Mouse (Mus musculus): Measurements from ENCODE around the gene Wwp2.

Gene Wwp2

GRCm38 (mm10) chr8:107435421-107435961, 674 bp upstream of the Wwp2 start:
- WGBS: 30% methylated on average over 11 of the region's 11 CpGs

DNA sequence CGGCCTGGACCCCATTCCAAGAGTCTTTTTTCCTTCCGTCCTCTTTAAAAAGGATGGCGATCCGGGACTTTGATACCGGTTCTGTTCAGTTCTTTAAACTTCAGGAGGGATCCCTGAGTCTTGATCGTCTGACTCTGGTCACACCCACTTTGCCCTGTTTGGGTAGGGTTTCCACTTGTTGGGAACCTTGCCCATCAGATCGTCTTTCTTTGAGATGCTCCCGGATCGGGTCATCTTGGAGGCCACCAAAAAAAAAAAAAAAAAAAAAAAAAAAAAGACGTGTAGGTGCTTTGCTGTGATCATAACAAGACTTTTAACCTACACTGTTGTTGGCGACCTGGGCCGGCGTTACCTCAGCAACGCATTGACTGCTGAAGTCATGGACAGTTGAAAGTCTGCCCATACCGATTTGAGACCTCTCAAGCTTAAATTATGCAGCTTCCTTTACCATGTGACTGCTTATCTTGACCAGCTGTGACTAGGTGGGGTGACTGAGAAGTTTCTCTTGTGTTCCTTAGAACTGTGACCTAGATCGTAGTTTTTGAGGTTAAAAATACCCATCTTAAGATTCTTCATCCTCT, 766 bp downstream of the Wwp2 start:
- WGBS: 4% methylated on average over 16 of the region's 16 CpGs

DNA sequence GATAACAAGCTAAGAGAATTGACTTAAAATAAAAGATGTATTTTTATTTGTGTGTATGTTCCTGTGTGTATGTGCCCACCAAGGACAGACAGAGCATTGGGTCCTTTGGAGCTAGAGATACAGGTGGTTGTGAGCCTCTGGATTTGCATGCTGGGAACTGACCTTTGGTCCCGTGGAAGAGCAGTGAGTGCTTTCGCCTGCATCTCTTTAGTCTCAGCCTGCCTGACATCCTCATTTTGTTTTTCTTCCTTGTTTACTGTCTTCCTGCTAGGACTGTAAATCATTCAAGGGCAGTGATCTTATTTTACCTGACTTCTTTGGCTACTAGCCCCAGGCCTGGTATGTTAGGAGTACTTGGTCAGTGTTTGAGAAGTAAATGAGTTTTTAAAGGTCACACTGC, 1.5 kb downstream of the Wwp2 start:
- WGBS: 76% methylated on average over 2 of the region's 2 CpGs

GRCm38 (mm10) chr8:107439880-107440625, 3.9 kb downstream of the Wwp2 start:
- 83% methylated on average over 3 of the region's 3 CpGs for WGBS

DNA sequence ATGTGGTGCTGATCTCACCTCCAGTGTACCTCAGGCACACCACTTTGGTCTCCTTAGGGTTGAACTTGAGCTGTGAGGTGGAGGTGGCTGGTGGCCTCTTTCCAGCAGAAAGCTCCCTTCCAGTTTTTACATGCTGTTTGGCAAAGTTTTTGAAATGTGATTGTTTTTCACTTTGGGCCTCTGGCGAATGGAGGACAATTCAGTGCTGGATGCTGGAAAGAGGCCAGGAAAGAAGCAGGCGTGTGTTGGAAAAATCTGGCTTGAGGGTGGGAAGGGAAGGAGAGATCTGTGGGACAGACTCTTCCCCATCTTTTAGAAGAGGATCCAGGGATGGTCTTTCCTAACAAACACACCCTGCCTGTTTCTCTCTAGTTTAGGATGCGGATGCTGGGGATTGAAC, 8.5 kb downstream of the Wwp2 start:
- 40% methylated on average over 3 of the region's 3 CpGs for WGBS

DNA sequence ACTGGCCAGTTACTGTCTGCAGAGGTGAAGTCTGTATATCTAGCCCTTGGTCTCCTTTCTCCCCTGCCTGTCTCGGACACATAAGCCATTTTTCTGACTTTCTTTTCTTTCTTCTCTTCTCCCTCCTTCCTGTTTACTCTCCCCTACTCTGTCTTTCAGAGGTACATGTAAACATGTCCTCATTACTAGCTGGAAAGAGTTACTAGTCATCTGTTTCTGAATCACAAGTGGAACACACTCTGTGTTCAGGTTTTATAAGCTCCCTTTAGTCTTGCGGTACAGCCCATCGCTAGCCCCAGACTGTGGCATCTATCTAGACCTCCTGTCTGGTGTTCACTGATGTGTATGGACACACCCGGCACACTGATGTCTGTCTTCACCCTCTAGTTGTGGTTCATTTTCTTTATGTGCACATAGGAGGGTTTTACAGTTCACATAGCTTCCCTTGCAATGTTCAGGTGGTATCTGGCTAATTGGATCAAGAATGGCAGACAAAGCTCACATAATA, 12.3 kb downstream of the Wwp2 start:
- WGBS: 82% methylated on average over 4 of the region's 4 CpGs

- WGBS: 66% methylated on average over 8 of the region's 8 CpGs
Observed at GRCm38 (mm10) chr8:107449130-107449529, 13.0 kb downstream of the Wwp2 start.

GRCm38 (mm10) chr8:107449655-107450054, 13.5 kb downstream of the Wwp2 start:
- WGBS: 69% methylated on average over 6 of the region's 6 CpGs

DNA sequence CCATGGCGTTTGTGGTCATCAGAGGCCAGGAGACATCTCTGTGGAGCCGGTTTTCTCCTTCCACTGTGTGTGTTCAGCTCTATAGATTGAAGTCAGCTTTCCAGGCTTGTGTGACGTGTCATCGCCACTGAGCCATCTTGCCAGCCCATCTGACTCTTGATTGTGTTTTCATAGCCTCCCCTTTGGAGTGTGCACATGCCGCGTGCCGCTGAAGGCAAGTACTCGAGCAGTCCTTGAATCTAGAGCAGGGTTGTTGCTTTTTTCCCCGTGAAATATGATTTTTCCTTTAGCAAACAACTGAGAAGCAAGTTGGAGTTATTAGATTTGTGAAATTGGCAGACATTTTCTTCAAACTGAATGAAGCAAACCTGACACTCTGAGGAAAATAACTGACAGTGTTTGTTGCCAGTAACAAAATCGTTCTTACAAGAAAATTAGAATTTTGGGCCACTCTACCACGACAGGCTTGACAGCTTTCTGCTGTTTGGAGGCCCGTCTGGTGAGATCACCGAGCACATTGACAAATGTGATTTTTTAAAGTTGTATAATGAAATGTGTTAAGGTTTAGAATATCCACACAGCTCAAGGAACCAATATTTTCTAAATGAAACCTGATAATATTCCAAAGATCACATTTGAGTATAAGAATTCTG, 15.4 kb downstream of the Wwp2 start:
- 64% methylated on average over 13 of the region's 13 CpGs for WGBS

DNA sequence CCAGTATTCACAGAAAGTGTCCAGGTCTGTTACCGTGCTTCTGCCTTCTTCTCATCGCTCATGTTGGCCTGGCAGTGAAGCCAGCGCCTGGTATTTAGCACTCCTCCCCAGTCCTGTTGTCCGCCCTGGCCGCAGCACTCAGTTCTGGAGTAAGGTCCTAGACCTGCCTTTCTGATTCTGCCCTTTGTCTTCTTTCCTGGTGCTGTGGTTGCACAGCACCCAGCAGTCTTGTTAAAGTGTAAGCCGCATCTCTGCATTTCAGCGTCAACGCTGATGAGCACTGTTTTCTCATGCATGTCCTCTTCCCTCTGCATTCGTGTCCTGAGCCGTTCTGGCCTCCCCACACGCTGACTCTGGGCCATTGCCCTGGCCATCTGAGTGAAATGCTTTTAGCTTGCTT, 17.2 kb downstream of the Wwp2 start:
- 98% methylated on average over 11 of the region's 11 CpGs for WGBS

GRCm38 (mm10) chr8:107455268-107455667, 19.1 kb downstream of the Wwp2 start:
- WGBS: 5% methylated on average over 3 of the region's 3 CpGs

DNA sequence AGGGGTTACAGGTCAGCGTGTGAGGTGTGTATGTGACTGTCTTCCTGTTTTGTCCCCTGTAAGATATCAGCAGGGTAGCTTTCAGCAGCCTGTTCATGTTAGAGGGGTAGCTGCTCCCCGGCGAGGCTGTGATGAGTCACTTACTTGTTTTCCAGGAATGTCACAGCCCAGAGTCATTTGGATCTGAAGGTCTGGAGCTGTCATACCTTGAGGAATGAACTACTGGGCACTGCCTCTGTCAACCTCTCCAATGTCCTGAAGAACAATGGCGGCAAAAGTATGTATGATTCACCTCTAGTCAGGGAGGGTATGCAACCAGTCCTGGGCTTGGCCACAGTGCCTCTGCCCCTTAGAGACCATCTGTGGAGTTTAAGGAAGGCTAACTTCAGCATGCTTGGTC, 21.6 kb downstream of the Wwp2 start:
- WGBS: 73% methylated on average over 4 of the region's 4 CpGs

DNA sequence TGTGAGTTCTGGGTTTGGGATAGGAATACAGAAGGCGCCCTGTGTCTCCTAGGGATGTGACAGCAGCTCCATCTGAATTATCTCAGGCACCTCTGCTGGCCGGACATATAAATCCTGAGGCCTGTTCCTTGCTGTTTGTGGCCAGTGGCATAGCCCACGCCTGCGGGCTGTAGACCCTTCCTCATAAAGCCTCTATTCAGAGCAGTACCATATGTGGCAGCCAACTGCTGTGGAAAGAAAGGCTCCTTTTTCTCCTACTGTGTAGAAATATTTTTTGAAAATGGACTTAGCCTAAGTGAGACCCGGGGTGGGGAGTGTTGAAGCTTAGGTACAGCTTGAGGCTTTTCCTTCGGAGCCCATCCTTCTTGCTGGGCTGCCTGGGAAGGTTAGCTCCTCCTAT, 22.1 kb downstream of the Wwp2 start:
- WGBS: 74% methylated on average over 6 of the region's 6 CpGs

- WGBS: 94% methylated on average over 5 of the region's 5 CpGs
Observed at GRCm38 (mm10) chr8:107462423-107462822, 26.3 kb downstream of the Wwp2 start.

DNA sequence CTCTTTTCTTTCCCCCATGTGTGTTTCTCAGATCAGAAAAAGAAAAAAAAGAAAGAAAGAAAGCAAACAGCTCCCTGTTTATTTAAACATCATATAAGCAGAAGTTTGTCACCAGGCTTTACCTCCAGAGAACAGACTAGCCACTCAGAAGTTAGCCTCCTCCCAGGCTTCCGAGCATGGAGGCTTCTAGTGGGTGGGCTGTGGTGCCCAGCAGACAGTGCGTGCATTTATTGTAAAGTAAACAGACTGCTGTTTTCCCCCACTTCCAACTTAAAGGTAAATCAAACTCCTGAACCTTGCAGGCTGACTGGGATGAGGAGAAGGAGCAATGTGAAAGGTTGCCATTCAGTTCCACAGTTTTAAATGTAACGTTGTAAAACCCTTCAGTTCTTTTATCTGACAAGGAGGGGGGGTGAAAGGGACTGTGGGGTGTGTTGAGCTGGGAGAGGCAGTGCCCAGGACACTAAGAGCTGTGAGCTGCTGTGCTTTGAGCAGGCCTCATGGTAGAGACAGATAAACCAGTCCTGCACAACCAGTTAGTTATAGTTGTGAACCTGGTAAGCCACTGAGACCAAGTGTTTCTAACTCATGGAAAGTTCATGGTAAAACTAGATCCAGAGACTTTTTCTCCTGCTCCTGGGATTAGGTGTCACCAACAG, 29.3 kb downstream of the Wwp2 start:
- 78% methylated on average over 3 of the region's 3 CpGs for WGBS

DNA sequence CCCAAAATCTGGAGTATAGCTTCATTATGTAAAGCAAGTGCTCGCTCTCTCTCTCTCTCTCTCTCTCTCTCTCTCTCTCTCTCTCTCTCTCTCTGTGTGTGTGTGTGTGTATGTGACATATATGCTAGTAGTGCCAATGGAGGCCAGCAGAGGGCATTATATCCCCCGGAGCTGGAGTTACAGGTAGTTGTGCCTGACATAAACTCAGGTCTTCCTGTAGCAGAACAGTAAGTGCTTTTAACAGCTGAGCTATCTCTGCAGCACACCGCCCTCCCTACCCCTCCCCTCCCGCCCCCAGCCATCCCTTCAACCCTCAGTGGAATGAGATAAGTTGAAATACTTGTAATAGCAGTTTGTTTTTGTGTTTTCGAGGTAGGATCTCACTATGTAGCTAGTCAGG, 30.5 kb downstream of the Wwp2 start:
- WGBS: 97% methylated on average over 5 of the region's 5 CpGs

- WGBS: 62% methylated on average over 8 of the region's 8 CpGs
Observed at GRCm38 (mm10) chr8:107468811-107469302, 32.7 kb downstream of the Wwp2 start.

- 62% methylated on average over 5 of the region's 5 CpGs for WGBS
Observed at GRCm38 (mm10) chr8:107470302-107470701, 34.1 kb downstream of the Wwp2 start.

- 61% methylated on average over 10 of the region's 10 CpGs for WGBS
Observed at GRCm38 (mm10) chr8:107472403-107473100, 36.4 kb downstream of the Wwp2 start.

- 96% methylated on average over 4 of the region's 4 CpGs for WGBS
Observed at GRCm38 (mm10) chr8:107473369-107473768, 37.2 kb downstream of the Wwp2 start.

- WGBS: 56% methylated on average over 3 of the region's 3 CpGs
Observed at GRCm38 (mm10) chr8:107475613-107476012, 39.4 kb downstream of the Wwp2 start.

All from cerebral cortex, adult 2 months (tissue).